Mouse (Mus musculus) intestine, embryonic 15.5 days (tissue): ENCODE measurements around the gene Nox1. TPM values are rescaled to one million over a fixed set of nuclear protein-coding genes. Genes with fewer than 3 reads are reported as not detected.

Source experiments
- ATAC-seq: fragments of 200-750 bp; cut with Nextera tagmentation; 2 replicates; pipeline ENCODE4 v1.8.0; 2017; ENCODE audit warnings: moderate TSS enrichment, moderate library complexity
- H3K27ac ChIP-seq: fragments of 300-500 bp; sonication (generic); 2 replicates; pipeline ENCODE4 v1.5.1; 2015; ENCODE audit warnings: mild to moderate bottlenecking, inconsistent platforms
- H3K27me3 ChIP-seq: fragments of 300-500 bp; sonication (generic); replicated peaks from 2 replicates; pipeline ENCODE4 v1.6.1; 2015; ENCODE audit warnings: inconsistent platforms
- H3K36me3 ChIP-seq: fragments of 300-500 bp; sonication (generic); 2 replicates; pipeline ENCODE4 v1.6.1; 2015; ENCODE audit warnings: inconsistent platforms
- H3K4me1 ChIP-seq: fragments of 300-500 bp; sonication (generic); replicated peaks from 2 replicates; pipeline ENCODE4 v1.6.1; 2015; ENCODE audit warnings: inconsistent platforms
- H3K4me2 ChIP-seq: fragments of 300-500 bp; sonication (generic); replicated peaks from 2 replicates; pipeline ENCODE4 v1.6.1; 2015; ENCODE audit warnings: mild to moderate bottlenecking, inconsistent platforms
- H3K4me3 ChIP-seq: fragments of 300-500 bp; sonication (generic); replicated peaks from 2 replicates; pipeline ENCODE4 v1.5.1; 2015; ENCODE audit warnings: inconsistent platforms
- H3K9ac ChIP-seq: fragments of 300-500 bp; sonication (generic); 2 replicates; pipeline ENCODE4 v1.6.1; 2015; ENCODE audit warnings: inconsistent platforms
- H3K9me3 ChIP-seq: fragments of 300-500 bp; sonication (generic); 2 replicates; pipeline ENCODE4 v1.6.1; 2016; ENCODE audit warnings: inconsistent platforms
- WGBS: fragments of 180-500 bp; shearing (Covaris S2); methylation state at CpG from one replicate; pipeline ENCODE4 v1.1.7; 2015; 5-methylcytosine and 5-hydroxymethylcytosine counted together
- polyA plus RNA-seq: library from polyadenylated mRNA; unstranded; fragments of >200 nt; fragmentation: Nextera tagmentation; extraction: Ambion mirVana; gene quantifications from 2 replicates; pipeline ENCODE4 v1.2.1, GENCODE M21; 2015

Nox1 gene
- polyA plus RNA-seq, 1 experiment from 2014 or later: 0.23 TPM

DNA sequence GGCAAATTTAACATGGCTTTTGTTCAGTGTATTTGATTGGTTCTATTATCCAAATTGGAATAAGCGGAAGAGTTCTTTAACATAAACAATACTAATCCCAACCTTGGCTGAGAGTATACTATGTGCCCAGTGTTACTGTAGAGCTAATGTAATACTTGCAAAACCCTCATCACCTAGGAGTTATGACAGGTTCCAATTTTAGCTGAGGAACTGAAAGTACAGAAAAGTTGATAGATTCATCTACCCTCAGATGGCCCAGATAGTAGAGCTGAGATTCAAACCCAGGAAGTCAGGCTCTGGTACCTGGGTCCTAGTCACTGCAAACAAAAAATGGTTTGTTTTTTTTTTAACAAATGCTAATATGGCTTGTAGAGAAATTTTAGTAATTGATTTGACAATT lies 51.2 kb downstream of the Nox1 start:
- Histone ChIP-seq H3K9ac (no peak overlapping the region), H3K4me2 (no peak overlapping the region), H3K27me3 (no peaks in the 10 kb centered on the region), H3K36me3 (no peaks in the 10 kb centered on the region), H3K27ac (no peak overlapping the region), H3K4me3 (no peak overlapping the region), H3K4me1 (no peaks in the 10 kb centered on the region), H3K9me3 (no peaks in the 10 kb centered on the region)
- 92% methylated on average over 1 of the region's 1 CpGs for WGBS
- no peak for ATAC-seq

DNA sequence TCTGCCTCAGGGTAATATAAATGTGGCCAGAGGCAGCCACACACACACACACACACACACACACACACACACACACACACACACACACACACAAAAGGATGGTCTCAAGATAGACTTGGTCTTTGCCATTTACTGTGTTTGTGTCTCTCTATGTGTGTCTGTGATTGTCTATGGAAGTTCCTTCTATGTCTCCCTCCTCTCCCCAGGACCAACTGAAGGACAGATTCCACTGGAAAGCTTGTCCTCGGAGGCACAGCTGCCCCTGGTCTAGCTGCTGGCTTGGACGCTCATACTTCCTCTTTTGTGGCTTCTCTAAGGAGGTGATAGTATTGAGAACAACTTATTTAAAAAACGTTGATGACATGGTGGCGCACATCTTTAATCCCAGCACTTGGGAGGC lies 58.3 kb downstream of the Nox1 start:
- Histone ChIP-seq H3K4me2 (no peak overlapping the region), H3K9ac (no peak overlapping the region), H3K9me3 (no peaks in the 10 kb centered on the region), H3K4me1 (0 out of 2 replicates have a peak, but pooled peaks cover 5% of the 10 kb centered on the region), H3K36me3 (no peaks in the 10 kb centered on the region), H3K27me3 (no peaks in the 10 kb centered on the region), H3K4me3 (no peak overlapping the region), H3K27ac (no peak overlapping the region)
- no peak for ATAC-seq
- 59% methylated on average over 4 of the region's 4 CpGs for WGBS

DNA sequence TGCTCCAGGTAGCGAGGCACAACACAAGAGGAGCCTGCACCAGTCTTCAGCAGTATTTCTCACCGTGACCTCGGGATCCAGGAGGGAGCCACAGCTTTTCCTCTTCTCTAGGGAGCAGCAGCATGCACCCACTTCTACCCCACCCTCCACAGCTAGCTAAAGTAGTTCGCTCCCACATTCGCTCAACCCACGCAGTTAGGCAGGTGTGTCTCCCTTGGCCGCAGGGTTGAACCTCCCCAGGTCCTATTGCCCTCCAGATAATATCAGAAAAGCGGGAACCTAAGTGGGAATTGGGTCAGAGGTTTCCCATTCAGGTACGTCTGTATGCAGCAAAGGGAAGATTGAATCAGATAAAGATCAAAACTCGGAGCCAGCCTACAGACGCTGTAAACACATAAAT lies 58.9 kb downstream of the Nox1 start:
- WGBS: 27% methylated on average over 11 of the region's 11 CpGs
- 0 out of 2 replicates have a peak, but pooled peaks cover 5% of the 10 kb centered on the region for H3K4me1 ChIP-seq
- ATAC-seq: no peak
- H3K27me3 ChIP-seq: no peaks in the 10 kb centered on the region
- no peaks in the 10 kb centered on the region for H3K9me3 ChIP-seq
- H3K27ac ChIP-seq: no peak overlapping the region
- peak overlapping the region; percentile 50 for H3K4me2 ChIP-seq
- H3K4me3 ChIP-seq: peak overlapping the region; percentile 7; the same call in 1 of the 2 replicates
- no peaks in the 10 kb centered on the region for H3K36me3 ChIP-seq
- no peak overlapping the region for H3K9ac ChIP-seq

- H3K9ac ChIP-seq: no peak within 1 kb of the TSS
- no peak within 1 kb of the TSS for H3K27ac ChIP-seq
- ATAC-seq: no peak
- no peaks in the 10 kb centered on the region for H3K27me3 ChIP-seq
- peak within 1 kb of the TSS; percentile 50 for H3K4me2 ChIP-seq
- peak within 1 kb of the TSS; percentile 7; the same call in 1 of the 2 replicates for H3K4me3 ChIP-seq
- 33% methylated on average over 16 of the region's 16 CpGs for WGBS
- no peaks in the 10 kb centered on the region for H3K36me3 ChIP-seq
- H3K9me3 ChIP-seq: no peaks in the 10 kb centered on the region
- H3K4me1 ChIP-seq: 0 out of 2 replicates have a peak, but pooled peaks cover 5% of the 10 kb centered on the region
These were observed 59.6 kb downstream of the Nox1 start, which contains the start of gene Xkrx for GRCm38 (mm10) chrX:134162043-134162720. Gene Xkrx (minus strand): TSS chrX:134162076.

DNA sequence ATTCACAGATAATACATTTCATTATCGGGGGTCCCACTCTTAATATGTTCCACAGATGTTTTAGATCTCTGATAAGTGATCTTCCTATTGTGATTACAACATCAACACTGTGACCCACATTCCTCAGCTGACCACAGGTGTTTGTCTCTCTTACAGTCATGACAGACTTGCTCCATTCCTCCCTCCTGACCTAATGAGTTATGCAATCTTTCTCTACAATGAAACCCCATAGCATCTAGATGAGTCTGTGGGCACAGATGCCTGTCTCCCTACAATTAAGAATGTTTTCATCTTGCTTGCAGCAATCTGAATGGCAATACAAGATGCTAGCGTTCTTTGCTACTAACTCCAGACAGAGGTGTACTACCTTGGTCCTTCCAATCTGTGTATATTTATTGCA lies 61.3 kb downstream of the Nox1 start:
- H3K9ac ChIP-seq: no peak overlapping the region
- WGBS: 86% methylated on average over 2 of the region's 2 CpGs
- H3K4me2 ChIP-seq: no peak overlapping the region
- H3K4me3 ChIP-seq: no peak overlapping the region
- no peak for ATAC-seq
- 0 out of 2 replicates have a peak, but pooled peaks cover 5% of the 10 kb centered on the region for H3K4me1 ChIP-seq
- H3K27me3 ChIP-seq: no peaks in the 10 kb centered on the region
- H3K9me3 ChIP-seq: no peaks in the 10 kb centered on the region
- H3K27ac ChIP-seq: no peak overlapping the region
- no peaks in the 10 kb centered on the region for H3K36me3 ChIP-seq

- 49% methylated on average over 7 of the region's 7 CpGs for WGBS
- no peak overlapping the region for H3K9ac ChIP-seq
- H3K9me3 ChIP-seq: no peaks in the 10 kb centered on the region
- H3K27ac ChIP-seq: no peak overlapping the region
- no peaks in the 10 kb centered on the region for H3K36me3 ChIP-seq
- no peak for ATAC-seq
- H3K4me3 ChIP-seq: no peak overlapping the region
- no peak overlapping the region for H3K4me2 ChIP-seq
- 0 out of 2 replicates have a peak, but pooled peaks cover 5% of the 10 kb centered on the region for H3K4me1 ChIP-seq
- no peaks in the 10 kb centered on the region for H3K27me3 ChIP-seq
These were observed 63.6 kb downstream of the Nox1 start for GRCm38 (mm10) chrX:134158151-134158550.

DNA sequence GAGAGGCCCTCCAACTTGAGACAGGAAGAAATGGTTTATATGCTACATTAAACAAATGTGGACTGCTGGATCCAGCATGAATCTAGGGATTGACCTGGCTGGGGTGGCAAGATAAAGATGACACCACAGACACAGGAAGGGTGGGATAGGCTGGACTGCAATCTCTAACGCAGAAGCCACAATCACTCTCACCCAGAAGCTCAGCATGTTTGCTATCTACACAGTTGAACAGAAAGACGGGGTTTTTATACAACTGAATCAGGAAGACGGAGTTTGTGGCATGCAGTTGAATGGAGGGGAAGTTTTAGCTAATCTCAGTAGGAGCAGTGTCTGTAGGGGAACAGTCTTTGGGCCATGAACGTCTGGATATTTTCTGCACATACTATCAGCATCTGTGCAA lies 79.8 kb downstream of the Nox1 start:
- Histone ChIP-seq H3K4me3 (no peak overlapping the region), H3K27ac (no peak overlapping the region), H3K4me2 (no peak overlapping the region), H3K9me3 (no peaks in the 10 kb centered on the region), H3K4me1 (no peaks in the 10 kb centered on the region), H3K36me3 (no peaks in the 10 kb centered on the region), H3K9ac (no peak overlapping the region), H3K27me3 (no peaks in the 10 kb centered on the region)
- WGBS: 73% methylated on average over 4 of the region's 4 CpGs
- ATAC-seq: no peak

GRCm38 (mm10) chrX:134141551-134141950 lies 80.2 kb downstream of the Nox1 start:
- no peak for ATAC-seq
- WGBS: 94% methylated on average over 1 of the region's 1 CpGs
- H3K9me3 ChIP-seq: no peaks in the 10 kb centered on the region
- H3K36me3 ChIP-seq: no peaks in the 10 kb centered on the region
- H3K27me3 ChIP-seq: no peaks in the 10 kb centered on the region
- H3K4me3 ChIP-seq: no peak overlapping the region
- no peak overlapping the region for H3K27ac ChIP-seq
- H3K9ac ChIP-seq: no peak overlapping the region
- no peak overlapping the region for H3K4me2 ChIP-seq
- no peaks in the 10 kb centered on the region for H3K4me1 ChIP-seq

- H3K36me3 ChIP-seq: no peaks in the 10 kb centered on the region
- WGBS: 78% methylated on average over 6 of the region's 6 CpGs
- no peaks in the 10 kb centered on the region for H3K27me3 ChIP-seq
- H3K4me1 ChIP-seq: no peaks in the 10 kb centered on the region
- no peak overlapping the region for H3K9ac ChIP-seq
- no peak overlapping the region for H3K27ac ChIP-seq
- no peak overlapping the region for H3K4me2 ChIP-seq
- H3K4me3 ChIP-seq: no peak overlapping the region
- ATAC-seq: no peak
- no peaks in the 10 kb centered on the region for H3K9me3 ChIP-seq
These were observed 81.7 kb downstream of the Nox1 start for GRCm38 (mm10) chrX:134140024-134140423.

- H3K27ac ChIP-seq: no peak overlapping the region
- no peaks in the 10 kb centered on the region for H3K9me3 ChIP-seq
- WGBS: 54% methylated on average over 3 of the region's 3 CpGs
- H3K36me3 ChIP-seq: no peaks in the 10 kb centered on the region
- ATAC-seq: no peak
- H3K9ac ChIP-seq: no peak overlapping the region
- H3K27me3 ChIP-seq: no peaks in the 10 kb centered on the region
- H3K4me1 ChIP-seq: no peaks in the 10 kb centered on the region
- no peak overlapping the region for H3K4me2 ChIP-seq
- no peak overlapping the region for H3K4me3 ChIP-seq
These were observed 87.9 kb downstream of the Nox1 start for GRCm38 (mm10) chrX:134133821-134134220.

GRCm38 (mm10) chrX:134132295-134132694 lies 89.5 kb downstream of the Nox1 start:
- Histone ChIP-seq H3K4me1 (no peaks in the 10 kb centered on the region), H3K9ac (no peak overlapping the region), H3K27me3 (no peaks in the 10 kb centered on the region), H3K4me2 (no peak overlapping the region), H3K27ac (no peak overlapping the region), H3K4me3 (no peak overlapping the region), H3K36me3 (no peaks in the 10 kb centered on the region), H3K9me3 (no peaks in the 10 kb centered on the region)
- no peak for ATAC-seq
- WGBS: 30% methylated on average over 5 of the region's 5 CpGs

DNA sequence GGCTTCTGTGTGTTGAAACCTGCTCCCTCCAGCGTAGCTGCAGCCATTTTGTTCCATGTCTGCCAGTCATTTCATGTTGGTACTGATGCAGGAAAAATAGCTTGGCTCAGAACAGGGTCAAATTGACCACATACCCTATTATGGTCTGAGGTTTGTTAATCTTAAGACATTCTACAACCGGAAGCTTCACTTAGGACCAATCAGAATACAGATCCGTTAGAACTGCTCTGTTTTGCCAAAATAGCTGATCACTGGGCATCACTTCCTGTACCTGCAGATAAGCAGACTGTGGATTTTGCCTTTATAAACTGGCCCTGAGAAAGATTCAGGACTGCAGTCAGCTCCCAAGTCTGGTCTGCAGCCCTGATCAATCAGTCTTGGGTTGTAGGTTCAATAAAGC lies 93.2 kb downstream of the Nox1 start:
- no peaks in the 10 kb centered on the region for H3K27me3 ChIP-seq
- no peak overlapping the region for H3K27ac ChIP-seq
- H3K9ac ChIP-seq: no peak overlapping the region
- no peak overlapping the region for H3K4me2 ChIP-seq
- ATAC-seq: no peak
- no peak overlapping the region for H3K4me3 ChIP-seq
- H3K36me3 ChIP-seq: no peaks in the 10 kb centered on the region
- no peaks in the 10 kb centered on the region for H3K9me3 ChIP-seq
- no peaks in the 10 kb centered on the region for H3K4me1 ChIP-seq
- 77% methylated on average over 3 of the region's 3 CpGs for WGBS

GRCm38 (mm10) chrX:134116417-134116816 lies 105.3 kb downstream of the Nox1 start:
- no peaks in the 10 kb centered on the region for H3K9me3 ChIP-seq
- H3K9ac ChIP-seq: no peak overlapping the region
- no peaks in the 10 kb centered on the region for H3K4me1 ChIP-seq
- H3K27me3 ChIP-seq: no peaks in the 10 kb centered on the region
- H3K27ac ChIP-seq: no peak overlapping the region
- ATAC-seq: no peak
- H3K4me3 ChIP-seq: no peak overlapping the region
- no peaks in the 10 kb centered on the region for H3K36me3 ChIP-seq
- no peak overlapping the region for H3K4me2 ChIP-seq
- WGBS: 65% methylated on average over 3 of the region's 3 CpGs
